Mouse (Mus musculus): ENCODE measurements around the gene Tfip11. TPM values are rescaled to one million over a fixed set of nuclear protein-coding genes. Genes with fewer than 3 reads are reported as not detected.
"Not testable (repeated sequence)": the region's sequence is repeated elsewhere in the genome, so short reads cannot be mapped to it uniquely, and the experiment has no call there.

Tfip11 gene
- polyA plus RNA-seq, 1 experiment from 2014 or later, result 32.9 TPM

- Histone ChIP-seq H3K27me3 (ENCODE audit: control insufficient read depth, insufficient read depth, low read length) (no peaks in the 10 kb centered on the region), H3K4me2 (ENCODE audit: low read depth) (no peak overlapping the region), H3K9me3 (ENCODE audit: control insufficient read depth, low read length) (no peaks in the 10 kb centered on the region), H3K4me1 (ENCODE audit: control insufficient read depth, insufficient read depth, low read length) (no peaks in the 10 kb centered on the region), H3K36me3 (ENCODE audit: control insufficient read depth, insufficient read depth, low read length) (0 out of 2 replicates have a peak, but pooled peaks cover under 1% of the 10 kb centered on the region), H3K27ac (ENCODE audit: low read depth, low read length) (no peak overlapping the region), H3K4me3 (ENCODE audit: low read depth, low read length) (no peak overlapping the region), H3K9ac (ENCODE audit: low read length) (no peak overlapping the region)
- WGBS, result 86% methylated on average over 5 of the region's 5 CpGs
- DNase-seq (ENCODE audit: low spot score), result no peak
- ATAC-seq (ENCODE audit: insufficient read depth, low FRiP score, low TSS enrichment), result no peak
Observed at GRCm38 (mm10) chr5:112302310-112302709, 23.8 kb upstream of the Tfip11 start.

- H3K4me3 ChIP-seq (ENCODE audit: low read depth, low read length), result no peak overlapping the region
Observed at GRCm38 (mm10) chr5:112305842-112306241, 20.3 kb upstream of the Tfip11 start.

DNA sequence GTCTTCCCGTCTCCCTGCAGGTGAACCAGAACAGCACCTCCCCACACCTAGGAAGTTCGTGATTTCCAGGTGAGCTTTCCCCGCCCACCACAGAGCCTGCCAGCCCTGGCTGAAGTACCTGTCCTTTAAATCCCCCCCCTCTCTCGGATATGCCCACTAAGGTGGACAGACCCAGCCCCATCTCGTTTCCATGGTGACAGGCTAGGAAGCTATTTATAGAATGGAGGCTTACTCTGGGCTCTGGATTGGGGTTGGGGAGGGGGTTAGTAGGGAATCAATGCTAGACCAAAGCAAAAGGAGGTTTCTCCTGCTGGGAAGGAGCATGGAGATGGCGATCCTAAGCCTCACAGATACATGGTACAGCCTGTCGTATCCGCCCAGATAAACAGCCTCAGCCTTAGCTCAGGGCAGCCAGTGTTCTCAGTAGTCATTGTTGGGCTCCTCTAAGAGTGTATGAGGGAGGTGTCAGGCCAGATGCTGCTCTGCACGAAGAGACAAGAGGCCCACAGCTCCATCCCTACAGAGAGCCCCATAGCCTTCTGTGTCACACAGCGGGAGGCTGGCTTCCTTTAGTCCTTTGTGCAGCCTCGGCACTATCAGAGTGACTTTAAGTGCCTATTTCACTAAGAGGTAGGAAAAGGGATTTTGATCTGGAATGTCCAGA, 12.8 kb upstream of the Tfip11 start:
- Histone ChIP-seq H3K36me3 (ENCODE audit: control insufficient read depth, insufficient read depth, low read length) (peaks cover 8% of the 10 kb centered on the region), H3K27ac (ENCODE audit: low read depth, low read length) (no peak overlapping the region), H3K27me3 (ENCODE audit: control insufficient read depth, insufficient read depth, low read length) (no peaks in the 10 kb centered on the region), H3K4me1 (ENCODE audit: control insufficient read depth, insufficient read depth, low read length) (no peaks in the 10 kb centered on the region), H3K9me3 (ENCODE audit: control insufficient read depth, low read length) (no peaks in the 10 kb centered on the region), H3K4me3 (ENCODE audit: low read depth, low read length) (no peak overlapping the region), H3K4me2 (ENCODE audit: low read depth) (no peak overlapping the region), H3K9ac (ENCODE audit: low read length) (no peak overlapping the region)
- 75% methylated on average over 11 of the region's 11 CpGs for WGBS
- DNase-seq (ENCODE audit: low spot score) (no peak), ATAC-seq (ENCODE audit: insufficient read depth, low FRiP score, low TSS enrichment) (no peak)

More at GRCm38 (mm10) chr5:112305842-112306241, 20.3 kb upstream of the Tfip11 start:
- Histone ChIP-seq H3K9ac (ENCODE audit: low read length) (no peak overlapping the region), H3K4me1 (ENCODE audit: control insufficient read depth, insufficient read depth, low read length) (no peaks in the 10 kb centered on the region), H3K36me3 (ENCODE audit: control insufficient read depth, insufficient read depth, low read length) (peaks cover 11% of the 10 kb centered on the region), H3K27ac (ENCODE audit: low read depth, low read length) (no peak overlapping the region), H3K27me3 (ENCODE audit: control insufficient read depth, insufficient read depth, low read length) (no peaks in the 10 kb centered on the region), H3K4me2 (ENCODE audit: low read depth) (no peak overlapping the region), H3K9me3 (ENCODE audit: control insufficient read depth, low read length) (no peaks in the 10 kb centered on the region)
- no peak for DNase-seq (ENCODE audit: low spot score)
- 63% methylated on average over 5 of the region's 5 CpGs for WGBS
- ATAC-seq (ENCODE audit: insufficient read depth, low FRiP score, low TSS enrichment), result no peak

GRCm38 (mm10) chr5:112316468-112316867, 9.7 kb upstream of the Tfip11 start:
- H3K27ac ChIP-seq (ENCODE audit: low read depth, low read length), result no peak overlapping the region
- WGBS, result 91% methylated on average over 5 of the region's 5 CpGs
- no peaks in the 10 kb centered on the region for H3K9me3 ChIP-seq (ENCODE audit: control insufficient read depth, low read length)
- no peaks in the 10 kb centered on the region for H3K27me3 ChIP-seq (ENCODE audit: control insufficient read depth, insufficient read depth, low read length)
- no peak overlapping the region for H3K9ac ChIP-seq (ENCODE audit: low read length)
- no peak for DNase-seq (ENCODE audit: low spot score)
- H3K4me3 ChIP-seq (ENCODE audit: low read depth, low read length), result no peak overlapping the region
- H3K4me2 ChIP-seq (ENCODE audit: low read depth), result no peak overlapping the region
- no peak for ATAC-seq (ENCODE audit: insufficient read depth, low FRiP score, low TSS enrichment)
- H3K4me1 ChIP-seq (ENCODE audit: control insufficient read depth, insufficient read depth, low read length), result no peaks in the 10 kb centered on the region
- H3K36me3 ChIP-seq (ENCODE audit: control insufficient read depth, insufficient read depth, low read length), result no peaks in the 10 kb centered on the region

- ATAC-seq (ENCODE audit: insufficient read depth, low FRiP score, low TSS enrichment) (no peak), DNase-seq (ENCODE audit: low spot score) (no peak)
- Histone ChIP-seq H3K4me3 (ENCODE audit: low read depth, low read length) (no peak overlapping the region), H3K9ac (ENCODE audit: low read length) (no peak overlapping the region), H3K27ac (ENCODE audit: low read depth, low read length) (no peak overlapping the region), H3K4me2 (ENCODE audit: low read depth) (no peak overlapping the region), H3K9me3 (ENCODE audit: control insufficient read depth, low read length) (no peaks in the 10 kb centered on the region), H3K36me3 (ENCODE audit: control insufficient read depth, insufficient read depth, low read length) (no peaks in the 10 kb centered on the region), H3K4me1 (ENCODE audit: control insufficient read depth, insufficient read depth, low read length) (no peaks in the 10 kb centered on the region), H3K27me3 (ENCODE audit: control insufficient read depth, insufficient read depth, low read length) (no peaks in the 10 kb centered on the region)
- WGBS, result 66% methylated on average over 5 of the region's 5 CpGs
Observed at GRCm38 (mm10) chr5:112317328-112317727, 8.8 kb upstream of the Tfip11 start.

DNA sequence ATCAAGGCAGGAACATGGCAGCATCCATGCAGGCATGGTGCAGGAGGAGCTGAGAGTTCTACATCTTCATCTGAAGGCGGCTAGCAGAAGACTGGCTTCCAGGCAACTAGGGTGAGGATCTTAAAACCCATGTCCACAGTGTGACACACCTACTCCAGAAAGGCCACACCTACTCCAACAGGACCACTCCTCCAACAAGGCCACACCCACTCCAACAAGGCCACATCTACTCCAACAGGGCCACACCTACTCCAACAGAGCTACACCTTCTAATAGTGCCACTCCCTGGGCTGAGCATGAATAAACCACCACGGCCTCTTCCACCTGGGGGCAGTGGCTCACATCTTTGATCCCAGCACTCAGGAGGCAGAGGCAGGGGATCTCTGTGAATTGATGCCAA, 6.8 kb upstream of the Tfip11 start:
- not testable (repeated sequence) for H3K27me3 ChIP-seq (ENCODE audit: control insufficient read depth, insufficient read depth, low read length); H3K4me1 ChIP-seq (ENCODE audit: control insufficient read depth, insufficient read depth, low read length); H3K9ac ChIP-seq (ENCODE audit: low read length); DNase-seq (ENCODE audit: low spot score); H3K27ac ChIP-seq (ENCODE audit: low read depth, low read length); H3K36me3 ChIP-seq (ENCODE audit: control insufficient read depth, insufficient read depth, low read length); H3K4me2 ChIP-seq (ENCODE audit: low read depth); H3K4me3 ChIP-seq (ENCODE audit: low read depth, low read length); ATAC-seq (ENCODE audit: insufficient read depth, low FRiP score, low TSS enrichment); H3K9me3 ChIP-seq (ENCODE audit: control insufficient read depth, low read length)
- WGBS, result 63% methylated on average over 2 of the region's 2 CpGs

DNA sequence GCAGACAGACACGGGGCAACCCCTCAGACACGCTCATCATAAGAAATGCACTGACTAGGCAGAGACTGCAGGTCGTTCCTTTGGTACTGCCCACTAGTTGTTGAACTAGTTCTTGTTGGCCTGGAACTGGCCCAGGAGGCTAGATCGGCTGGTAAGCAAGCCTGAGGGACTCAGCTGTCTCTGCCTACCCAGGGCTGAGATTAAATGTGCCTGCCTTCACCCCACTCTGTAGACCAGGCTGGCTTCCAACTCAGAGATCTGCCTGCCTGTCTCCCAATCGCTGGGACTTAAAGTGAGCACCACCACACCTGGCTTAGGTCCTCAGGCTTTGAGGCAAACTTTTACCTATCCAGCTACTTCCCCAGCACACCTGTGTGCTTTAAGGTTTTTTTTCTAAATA, 5.8 kb upstream of the Tfip11 start:
- WGBS, result 72% methylated on average over 5 of the region's 5 CpGs
- H3K9ac ChIP-seq (ENCODE audit: low read length), result no peak overlapping the region
- DNase-seq (ENCODE audit: low spot score) (no peak), ATAC-seq (ENCODE audit: insufficient read depth, low FRiP score, low TSS enrichment) (no peak)
- H3K36me3 ChIP-seq (ENCODE audit: control insufficient read depth, insufficient read depth, low read length), result no peaks in the 10 kb centered on the region
- no peaks in the 10 kb centered on the region for H3K27me3 ChIP-seq (ENCODE audit: control insufficient read depth, insufficient read depth, low read length)
- no peaks in the 10 kb centered on the region for H3K9me3 ChIP-seq (ENCODE audit: control insufficient read depth, low read length)
- H3K27ac ChIP-seq (ENCODE audit: low read depth, low read length), result no peak overlapping the region
- H3K4me1 ChIP-seq (ENCODE audit: control insufficient read depth, insufficient read depth, low read length), result peaks cover 3% of the 10 kb centered on the region; the same call in 1 of the 2 replicates
- no peak overlapping the region for H3K4me3 ChIP-seq (ENCODE audit: low read depth, low read length)
- H3K4me2 ChIP-seq (ENCODE audit: low read depth), result no peak overlapping the region

DNA sequence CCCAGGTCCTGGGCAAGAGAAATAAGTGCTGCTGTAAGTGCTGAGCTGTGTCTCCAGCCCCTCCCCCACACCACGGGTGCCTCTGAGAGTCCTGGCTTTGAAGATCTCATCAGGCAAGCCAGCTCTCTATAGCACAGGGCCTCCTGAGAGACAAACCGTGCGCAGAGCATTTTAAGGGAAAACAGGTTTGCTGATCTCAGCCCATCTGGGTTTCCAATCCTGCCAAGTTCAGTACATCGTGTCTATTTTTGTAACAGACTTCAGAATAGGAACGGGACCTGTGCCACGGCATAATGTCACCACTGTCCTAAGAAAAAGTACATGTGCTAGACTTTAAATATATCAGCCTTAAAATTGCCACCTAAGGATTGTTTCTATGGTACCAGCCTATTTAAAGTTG, 5.2 kb upstream of the Tfip11 start:
- no peaks in the 10 kb centered on the region for H3K27me3 ChIP-seq (ENCODE audit: control insufficient read depth, insufficient read depth, low read length)
- DNase-seq (ENCODE audit: low spot score) (no peak), ATAC-seq (ENCODE audit: insufficient read depth, low FRiP score, low TSS enrichment) (no peak)

DNA sequence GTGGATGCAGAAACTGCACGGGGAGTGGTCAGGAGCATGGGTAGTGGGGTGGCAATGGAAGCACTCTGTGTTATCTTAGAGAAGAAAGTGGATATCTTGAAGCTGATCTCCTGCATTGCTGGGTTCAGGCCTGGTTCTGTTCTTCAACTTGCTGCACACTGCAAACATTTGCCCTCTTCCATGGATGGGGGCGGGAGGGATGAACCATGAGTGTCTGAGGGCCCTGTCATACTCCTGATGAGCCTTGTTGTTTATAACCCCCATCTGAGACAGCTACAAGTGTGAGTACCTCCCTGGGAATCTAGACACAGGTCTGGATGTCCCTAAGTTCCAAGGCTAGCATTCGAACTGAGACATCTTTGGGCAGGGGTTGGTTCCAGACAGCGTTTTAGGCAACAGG, 4.8 kb upstream of the Tfip11 start:
- no peak for ATAC-seq (ENCODE audit: insufficient read depth, low FRiP score, low TSS enrichment)
- Histone ChIP-seq H3K27me3 (ENCODE audit: control insufficient read depth, insufficient read depth, low read length) (no peaks in the 10 kb centered on the region), H3K4me1 (ENCODE audit: control insufficient read depth, insufficient read depth, low read length) (peaks cover 4% of the 10 kb centered on the region; the same call in 1 of the 2 replicates), H3K27ac (ENCODE audit: low read depth, low read length) (no peak overlapping the region), H3K9me3 (ENCODE audit: control insufficient read depth, low read length) (no peaks in the 10 kb centered on the region), H3K9ac (ENCODE audit: low read length) (no peak overlapping the region), H3K36me3 (ENCODE audit: control insufficient read depth, insufficient read depth, low read length) (no peaks in the 10 kb centered on the region), H3K4me3 (ENCODE audit: low read depth, low read length) (no peak overlapping the region), H3K4me2 (ENCODE audit: low read depth) (no peak overlapping the region)
- DNase-seq (ENCODE audit: low spot score), result no peak
- 77% methylated on average over 4 of the region's 4 CpGs for WGBS

More for the DNA sequence above, 5.2 kb upstream of the Tfip11 start:
- peaks cover 4% of the 10 kb centered on the region; the same call in 1 of the 2 replicates for H3K4me1 ChIP-seq (ENCODE audit: control insufficient read depth, insufficient read depth, low read length)
- H3K9me3 ChIP-seq (ENCODE audit: control insufficient read depth, low read length), result no peaks in the 10 kb centered on the region
- H3K9ac ChIP-seq (ENCODE audit: low read length), result no peak overlapping the region
- WGBS, result 74% methylated on average over 6 of the region's 6 CpGs
- no peaks in the 10 kb centered on the region for H3K36me3 ChIP-seq (ENCODE audit: control insufficient read depth, insufficient read depth, low read length)
- H3K27ac ChIP-seq (ENCODE audit: low read depth, low read length), result no peak overlapping the region
- no peak overlapping the region for H3K4me2 ChIP-seq (ENCODE audit: low read depth)
- no peak overlapping the region for H3K4me3 ChIP-seq (ENCODE audit: low read depth, low read length)
